Comparison of ENCODE assay signal across 16 mouse cellular contexts in genomic region chr7:98174883-98175755, GRCm38 (mm10). TPM values are rescaled to one million over a fixed set of nuclear protein-coding genes. Genes with fewer than 3 reads are reported as not detected.
A peak's percentile ranks its signal among the peaks of the same experiment; 100 is the strongest.
DNase-seq lines count a peak whose midpoint lies in the region; ATAC-seq and TF ChIP-seq lines count a peak whose summit lies in the region.
"Had no signal": no experiment of that assay in that cellular context is flagged by ENCODE, and none has a peak within 500 bp of the region (broad histone marks: within the 10 kb centered on the region; RNA-seq: fewer than 3 reads in every experiment).

No protein-coding gene starts in this region.

- peak; percentile 89 for DNase-seq in heart, adult 11 months
- DNase-seq in heart, adult 9 months (ENCODE audit: low spot score in 2 of 2): no peak
- DNase-seq in lung, embryonic 14.5 days: no peak
- DNase-seq in lung, adult 18-20 months: no peak
- no peak for DNase-seq in embryonic facial prominence, embryonic 10.5 days (ENCODE audit: low spot score)
- DNase-seq in thymus, postnatal 0 days (ENCODE audit: low spot score): no peak
- DNase-seq in adrenal gland, adult 18-20 months (ENCODE audit: low spot score in 2 of 2): no peak
- DNase-seq: adrenal gland, postnatal 36 days; cerebellum, adult 11-12 months; kidney, postnatal 25 days; right cerebral cortex, postnatal 4 days; thymus, postnatal 14 days had no signal

- no peak for ATAC-seq in lung, embryonic 14.5 days (ENCODE audit: insufficient read depth)
- ATAC-seq in liver, embryonic 16.5 days (ENCODE audit: low read depth): peak; percentile 69

- no peaks in the 10 kb centered on the region for H3K36me3 ChIP-seq in lung, embryonic 14.5 days (ENCODE audit: insufficient read depth)
- no peaks in the 10 kb centered on the region for H3K36me3 ChIP-seq in embryonic facial prominence, embryonic 10.5 days (replicated peaks)
- H3K36me3 ChIP-seq in liver, embryonic 16.5 days (ENCODE audit: control insufficient read depth, insufficient read depth): no peaks in the 10 kb centered on the region

- TF ChIP-seq CTCF in lung, embryonic 14.5 days (IDR thresholded peaks at IDR 0.05; ENCODE audit: low read depth): no peak

- WGBS in lung, embryonic 14.5 days: 58% methylated on average over 4 of the region's 4 CpGs
- 80% methylated on average over 4 of the region's 4 CpGs for WGBS in embryonic facial prominence, embryonic 10.5 days
- 43% methylated on average over 4 of the region's 4 CpGs for WGBS in liver, embryonic 16.5 days (ENCODE audit: insufficient replicate concordance)

- H3K4me3 ChIP-seq in lung, embryonic 14.5 days (ENCODE audit: low read depth, low read length): no peak overlapping the region
- no peak overlapping the region for H3K4me3 ChIP-seq in embryonic facial prominence, embryonic 10.5 days
- H3K4me3 ChIP-seq in liver, embryonic 16.5 days (ENCODE audit: low read depth, low read length): peak overlapping the region; percentile 57
- H3K4me3 ChIP-seq: myocyte had no signal

- peaks cover 20% of the 10 kb centered on the region; the same call in 1 of the 2 replicates for H3K4me1 ChIP-seq in lung, embryonic 14.5 days (ENCODE audit: insufficient read depth)
- H3K4me1 ChIP-seq in embryonic facial prominence, embryonic 10.5 days: peaks cover 55% of the 10 kb centered on the region
- H3K4me1 ChIP-seq in liver, embryonic 16.5 days (ENCODE audit: control insufficient read depth, low read depth, low read length): peaks cover 84% of the 10 kb centered on the region

- H3K27me3 ChIP-seq in lung, embryonic 14.5 days (ENCODE audit: insufficient read depth, low read length): no peaks in the 10 kb centered on the region
- peaks cover 32% of the 10 kb centered on the region for H3K27me3 ChIP-seq in embryonic facial prominence, embryonic 10.5 days (replicated peaks; ENCODE audit: low read depth, poor library complexity, severe bottlenecking)
- no peaks in the 10 kb centered on the region for H3K27me3 ChIP-seq in liver, embryonic 16.5 days (ENCODE audit: control insufficient read depth, insufficient read depth, low read depth, low read length)

- H3K9me3 ChIP-seq in lung, embryonic 14.5 days (ENCODE audit: low read depth, low read length): no peaks in the 10 kb centered on the region
- no peaks in the 10 kb centered on the region for H3K9me3 ChIP-seq in embryonic facial prominence, embryonic 10.5 days
- no peaks in the 10 kb centered on the region for H3K9me3 ChIP-seq in liver, embryonic 16.5 days (replicated peaks; ENCODE audit: control insufficient read depth, low read length)

- no peak overlapping the region; the same call in 1 of the 2 replicates for H3K27ac ChIP-seq in lung, embryonic 14.5 days (ENCODE audit: low read depth)
- peak overlapping the region; percentile 30 for H3K27ac ChIP-seq in embryonic facial prominence, embryonic 10.5 days (replicated peaks)
- H3K27ac ChIP-seq in liver, embryonic 16.5 days (ENCODE audit: low read length): peak overlapping the region; percentile 92
- H3K27ac ChIP-seq: macrophage had no signal

- no peak overlapping the region for H3K9ac ChIP-seq in lung, embryonic 14.5 days
- H3K9ac ChIP-seq in liver, embryonic 16.5 days (ENCODE audit: low read depth, low read length): peak overlapping the region; percentile 89

- H3K4me2 ChIP-seq in lung, embryonic 14.5 days: peak overlapping the region; percentile 12; the same call in 1 of the 2 replicates
- H3K4me2 ChIP-seq in liver, embryonic 16.5 days (ENCODE audit: low read depth, low read length): peak overlapping the region; percentile 92

RNA-seq across cellular contexts. Expression of gene Capn5, which starts 3.0 kb away (rescaled TPM):
- 4.5 and 5.4 TPM in 2 replicates for polyA plus RNA-seq in lung, embryonic 14.5 days (2014; fragmentation: Nextera tagmentation; extraction: Ambion mirVana)
- 4.7 and 5.1 TPM in 2 replicates for polyA plus RNA-seq in embryonic facial prominence, embryonic 10.5 days (2016; fragmentation: Nextera tagmentation; extraction: Ambion mirVana)
- polyA plus RNA-seq in liver, embryonic 16.5 days (2015; fragmentation: Nextera tagmentation; extraction: Ambion mirVana): 13.0 and 14.1 TPM in 2 replicates
- polyA plus RNA-seq in thymus, postnatal 0 days (2015; fragmentation: Nextera tagmentation; extraction: Ambion mirVana): 8.4 and 11.1 TPM in 2 replicates
- total RNA-seq in adrenal gland, adult 18-20 months (2021): 1 to 10 TPM; 4.2 to 4.6 TPM

RNA-seq across cellular contexts. Expression of gene B3gnt6, which starts 24.2 kb away (rescaled TPM):
- polyA plus RNA-seq in lung, embryonic 14.5 days (2014; fragmentation: Nextera tagmentation; extraction: Ambion mirVana): not detected in 2 replicates
- not detected in 2 replicates for polyA plus RNA-seq in embryonic facial prominence, embryonic 10.5 days (2016; fragmentation: Nextera tagmentation; extraction: Ambion mirVana)
- polyA plus RNA-seq in liver, embryonic 16.5 days (2015; fragmentation: Nextera tagmentation; extraction: Ambion mirVana): 0.04 and 0.06 TPM in 2 replicates
- polyA plus RNA-seq in thymus, postnatal 0 days (2015; fragmentation: Nextera tagmentation; extraction: Ambion mirVana): 0.22 and 0.24 TPM in 2 replicates
- 1 to 10 TPM in 1 of 2 experiments, not detected in 1; 2.8 TPM for total RNA-seq in adrenal gland, adult 18-20 months (2021)
- polyA plus RNA-seq: intestine, embryonic 14.5 days; macrophage had no signal

RNA-seq across cellular contexts. Expression of gene Omp, which starts 29.8 kb away (rescaled TPM):
- 0.33 TPM in 1 of 2 replicates, not detected in the other for polyA plus RNA-seq in lung, embryonic 14.5 days (2014; fragmentation: Nextera tagmentation; extraction: Ambion mirVana)
- polyA plus RNA-seq in embryonic facial prominence, embryonic 10.5 days (2016; fragmentation: Nextera tagmentation; extraction: Ambion mirVana): 0.18 TPM in 1 of 2 replicates, not detected in the other
- 0.53 and 0.76 TPM in 2 replicates for polyA plus RNA-seq in liver, embryonic 16.5 days (2015; fragmentation: Nextera tagmentation; extraction: Ambion mirVana)
- polyA plus RNA-seq in thymus, postnatal 0 days (2015; fragmentation: Nextera tagmentation; extraction: Ambion mirVana): 0.55 and 0.70 TPM in 2 replicates
- 1 to 10 TPM in 1 of 2 experiments, not detected in 1; 4.4 TPM for total RNA-seq in adrenal gland, adult 18-20 months (2021)
- polyA plus RNA-seq: macrophage had no signal

RNA-seq across cellular contexts. Expression of gene Myo7a, which starts 55.8 kb away (rescaled TPM):
- 15.0 and 15.3 TPM in 2 replicates for polyA plus RNA-seq in lung, embryonic 14.5 days (2014; fragmentation: Nextera tagmentation; extraction: Ambion mirVana)
- polyA plus RNA-seq in embryonic facial prominence, embryonic 10.5 days (2016; fragmentation: Nextera tagmentation; extraction: Ambion mirVana): 20.4 and 21.8 TPM in 2 replicates
- 9.3 and 12.1 TPM in 2 replicates for polyA plus RNA-seq in liver, embryonic 16.5 days (2015; fragmentation: Nextera tagmentation; extraction: Ambion mirVana)
- polyA plus RNA-seq in thymus, postnatal 0 days (2015; fragmentation: Nextera tagmentation; extraction: Ambion mirVana): 2.6 and 2.8 TPM in 2 replicates
- total RNA-seq in adrenal gland, adult 18-20 months (2021): 100 to 1,000 TPM; 117 to 127 TPM
